Mouse (Mus musculus) hindlimb bud, embryonic 11.5 days (tissue): ENCODE data around the gene Tsku.
A peak's percentile ranks its signal among the peaks of the same experiment; 100 is the strongest.

ENCODE experiments used
- DNase-seq: peaks from one replicate; pipeline ENCODE4 v3.0.0-alpha.2; 2012; ENCODE audit warnings: low read depth, low spot score; ENCODE audit errors: extremely low spot score

Gene Tsku

DNA sequence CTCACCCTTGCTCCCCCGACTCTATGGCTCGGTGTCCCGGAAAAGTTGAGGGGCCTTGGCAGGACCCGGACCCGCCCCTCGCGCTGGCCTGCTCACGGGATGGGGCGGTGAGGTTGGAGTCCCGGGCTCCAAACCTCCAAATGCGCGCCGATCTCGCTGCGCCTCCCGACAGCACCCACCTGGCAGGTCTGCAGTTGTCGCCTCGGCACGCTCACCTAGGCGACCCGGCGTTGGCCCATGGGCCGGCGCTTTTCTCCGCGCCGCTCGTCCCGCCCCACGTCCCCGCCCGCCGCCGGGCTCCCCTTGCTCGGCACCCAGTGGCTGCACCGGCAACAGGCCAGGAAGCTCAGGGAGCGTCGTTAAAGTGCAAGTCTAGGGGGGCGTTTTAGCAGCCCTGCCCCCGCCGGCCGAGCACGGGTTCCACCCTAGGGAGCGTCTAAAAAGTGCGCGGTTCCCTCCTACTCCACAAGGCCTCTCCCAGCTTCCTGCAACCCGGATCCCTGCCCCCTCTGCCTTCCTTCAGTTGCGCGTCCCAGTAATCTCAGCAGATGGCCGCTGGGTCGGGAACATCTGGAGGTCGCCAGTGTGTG is at the start of gene Tsku:
Gene Tsku (minus strand): TSS at position 266 of the 590 bp plus-strand sequence.
- peak; percentile 92 for DNase-seq

DNA sequence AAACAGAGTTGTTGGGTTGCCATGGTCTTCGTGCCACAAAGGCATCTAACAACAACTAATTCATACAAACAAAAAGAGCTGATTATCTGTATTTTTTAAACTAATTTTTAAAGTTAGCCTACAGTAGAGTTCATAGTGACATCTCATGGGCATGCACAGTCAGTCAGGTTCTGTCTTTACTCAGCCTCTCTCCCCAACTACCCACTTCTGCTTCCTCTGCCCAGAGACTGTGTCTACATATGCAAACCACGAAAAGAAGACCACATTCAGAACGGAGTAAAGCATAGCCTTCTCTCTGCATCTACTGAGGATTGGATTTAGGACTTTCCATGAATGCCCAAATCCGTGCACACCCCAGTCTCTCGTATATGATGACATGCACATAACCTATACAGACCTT is 46.5 kb upstream of the Tsku start:
- DNase-seq: no peak

DNA sequence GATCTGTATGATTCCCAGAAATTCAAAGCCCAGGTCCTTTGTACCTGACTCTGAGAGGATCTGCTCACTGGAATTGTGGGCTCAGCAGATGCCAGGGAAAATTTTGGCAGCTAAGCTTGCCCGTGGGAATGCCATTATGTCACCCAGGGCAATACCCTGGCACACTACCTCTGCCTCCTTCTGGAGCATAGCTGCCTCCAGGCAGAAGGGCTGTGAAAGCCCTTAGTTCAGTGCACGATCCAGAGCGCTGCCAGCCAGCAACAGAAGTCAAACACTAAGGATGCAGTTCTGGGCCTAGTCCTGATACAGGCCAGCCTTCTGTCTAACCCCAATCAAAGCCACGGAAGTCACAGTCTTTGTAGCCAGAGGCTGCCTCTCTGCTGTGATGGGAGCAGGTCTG is 42.9 kb upstream of the Tsku start:
- DNase-seq: no peak

- no peak for DNase-seq
Measured at GRCm38 (mm10) chr7:98402582-98403574, 41.8 kb upstream of the Tsku start.

GRCm38 (mm10) chr7:98392466-98393201 is 31.5 kb upstream of the Tsku start:
- DNase-seq: no peak

GRCm38 (mm10) chr7:98391351-98391936 is 30.3 kb upstream of the Tsku start:
- DNase-seq: no peak

DNA sequence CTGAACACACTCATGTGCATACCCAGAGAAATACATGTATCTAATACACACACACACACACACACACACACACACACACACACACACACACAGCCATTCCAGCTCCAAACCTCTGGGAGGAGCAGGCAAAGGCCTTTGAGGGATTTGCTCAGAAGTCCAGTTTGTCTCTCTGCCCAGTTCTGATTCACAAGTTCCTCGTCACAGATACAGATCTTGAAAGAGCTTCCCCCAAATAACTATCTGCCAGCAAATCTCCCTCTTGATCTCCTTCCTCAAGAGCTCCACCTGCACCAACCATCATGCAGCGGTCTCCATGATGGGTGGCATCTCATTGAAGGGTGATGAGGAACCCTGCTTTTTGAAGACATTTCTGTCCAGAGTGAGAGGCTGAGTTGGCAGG is 29.4 kb upstream of the Tsku start:
- DNase-seq: no peak

- DNase-seq: no peak
Measured at GRCm38 (mm10) chr7:98389656-98390055, 28.5 kb upstream of the Tsku start.

DNA sequence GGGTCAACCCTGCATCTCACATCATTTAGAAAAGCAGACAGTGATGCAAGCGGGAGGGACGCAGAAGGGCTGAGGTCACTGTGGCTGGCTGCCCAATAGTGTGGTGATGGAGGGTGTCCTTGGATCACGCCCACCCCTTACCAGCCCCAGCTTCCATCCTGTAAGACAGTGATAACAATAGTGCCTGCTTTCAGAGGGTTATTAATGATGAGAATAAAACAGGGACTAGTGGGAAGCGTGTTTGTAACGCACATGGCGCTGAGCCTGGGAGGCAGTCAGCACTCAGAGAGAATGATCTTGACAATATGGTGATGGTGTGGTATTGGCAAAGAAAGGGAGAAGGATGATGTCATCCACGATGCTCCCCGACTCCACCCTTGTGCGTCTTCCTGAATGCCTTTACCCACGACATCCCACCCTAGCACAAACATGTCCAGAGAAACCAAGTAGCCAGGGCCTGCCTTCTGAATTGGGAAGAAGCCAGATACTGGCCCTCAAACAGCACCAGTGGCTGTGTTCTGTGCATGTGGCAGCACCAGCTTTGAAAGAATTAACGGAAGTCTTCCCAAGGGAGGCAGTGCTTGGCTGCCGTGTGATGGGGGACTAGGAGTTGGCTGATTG is 27.9 kb upstream of the Tsku start:
- DNase-seq: no peak

DNA sequence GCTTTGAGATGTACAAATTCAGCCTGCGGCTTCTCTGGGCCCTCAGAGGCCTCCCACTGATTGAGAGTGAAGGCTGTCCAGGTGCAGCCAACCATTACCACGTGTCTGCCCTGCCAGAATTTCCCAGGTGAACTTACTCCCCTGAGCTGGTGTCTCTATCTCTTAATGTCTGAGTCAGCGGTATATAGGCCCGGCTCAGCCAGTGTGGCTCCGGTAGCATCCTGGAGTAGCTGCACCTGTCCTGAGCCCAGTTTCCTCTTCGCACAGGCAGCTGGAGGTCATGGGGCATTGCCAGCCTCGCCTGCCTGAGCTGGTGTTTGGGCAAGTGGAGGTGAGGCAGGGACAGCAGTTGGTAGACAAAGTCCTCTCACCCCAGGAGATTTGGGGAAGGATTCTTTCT is 26.1 kb upstream of the Tsku start:
- no peak for DNase-seq

DNA sequence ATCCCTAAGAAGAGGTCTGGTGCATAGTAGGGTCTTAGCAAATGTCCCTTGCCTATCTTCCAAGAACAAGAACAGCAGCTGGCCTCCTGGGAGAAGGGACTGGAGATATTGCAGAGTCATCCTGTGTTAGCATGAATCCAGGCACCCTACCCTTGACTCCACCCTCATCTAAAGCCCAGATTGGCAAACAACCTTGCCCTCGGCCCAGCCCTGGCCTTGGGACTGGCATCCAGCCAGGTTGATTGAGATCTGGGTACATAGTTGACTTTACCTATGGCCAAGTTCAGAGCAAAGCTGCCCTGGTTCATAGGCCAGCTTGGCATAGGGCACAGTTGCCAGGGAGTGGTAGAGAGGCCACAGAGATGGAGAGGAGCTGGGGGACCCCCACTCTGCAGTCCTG is 24.0 kb upstream of the Tsku start:
- DNase-seq: no peak

DNA sequence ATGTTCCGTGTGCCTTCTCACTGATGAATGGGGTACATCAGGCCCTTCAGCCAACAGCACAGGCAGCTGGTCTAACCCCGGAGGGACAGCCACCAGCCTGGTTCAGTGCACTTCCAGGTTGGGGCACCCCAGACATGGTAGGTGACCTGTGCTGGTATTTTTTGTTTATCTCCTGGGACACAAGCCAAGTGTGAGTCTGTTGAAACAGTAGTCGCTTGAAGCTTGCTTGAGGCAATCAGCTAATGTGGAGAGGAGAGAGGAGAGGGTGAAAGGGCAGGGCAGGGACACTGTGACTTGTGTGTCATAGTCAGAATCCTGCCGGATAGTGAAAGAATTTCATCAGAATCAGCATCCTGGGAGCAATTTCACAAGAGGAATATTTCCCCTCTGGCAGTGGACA is 22.2 kb upstream of the Tsku start:
- no peak for DNase-seq

DNA sequence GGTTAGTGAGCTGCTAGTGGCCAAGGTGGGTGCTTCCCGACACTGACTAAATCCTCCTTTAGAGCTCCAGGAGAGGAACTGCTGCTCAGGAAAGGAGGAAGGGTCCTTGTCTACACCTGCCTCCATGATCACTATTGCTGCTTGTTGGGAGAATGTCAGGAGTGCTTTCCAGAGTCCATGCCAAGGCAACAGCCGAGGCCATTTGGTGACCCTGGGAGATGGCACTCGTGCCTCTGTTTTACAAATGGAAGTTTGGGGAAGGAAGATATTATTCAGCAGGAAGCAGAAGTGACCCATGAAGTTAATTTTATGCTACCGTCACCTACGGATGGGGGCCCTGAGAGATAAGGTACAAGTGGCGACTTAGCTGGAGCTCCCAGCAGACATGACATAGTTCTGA is 21.7 kb upstream of the Tsku start:
- no peak for DNase-seq

- no peak for DNase-seq
Measured at GRCm38 (mm10) chr7:98380224-98380925, 19.2 kb upstream of the Tsku start.

DNA sequence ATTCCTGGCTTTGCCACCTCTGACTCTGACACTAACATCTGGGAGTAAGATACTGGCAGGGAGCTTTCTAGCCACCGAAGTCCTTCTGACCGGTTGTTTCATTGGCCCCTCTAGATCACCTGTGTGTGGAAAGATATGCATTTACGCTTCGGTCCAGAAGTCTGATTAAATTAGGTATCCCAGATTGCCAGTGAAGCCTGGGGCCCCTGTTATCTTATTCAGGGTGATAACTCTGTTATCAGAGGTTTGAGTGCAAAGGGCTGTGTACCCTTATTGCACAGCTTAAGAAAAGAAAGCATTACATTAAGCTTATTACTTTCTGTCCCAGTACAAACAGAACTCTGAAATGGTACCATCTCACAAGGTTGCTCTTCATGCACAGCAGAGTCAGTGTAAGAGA is 18.1 kb upstream of the Tsku start:
- no peak for DNase-seq

DNA sequence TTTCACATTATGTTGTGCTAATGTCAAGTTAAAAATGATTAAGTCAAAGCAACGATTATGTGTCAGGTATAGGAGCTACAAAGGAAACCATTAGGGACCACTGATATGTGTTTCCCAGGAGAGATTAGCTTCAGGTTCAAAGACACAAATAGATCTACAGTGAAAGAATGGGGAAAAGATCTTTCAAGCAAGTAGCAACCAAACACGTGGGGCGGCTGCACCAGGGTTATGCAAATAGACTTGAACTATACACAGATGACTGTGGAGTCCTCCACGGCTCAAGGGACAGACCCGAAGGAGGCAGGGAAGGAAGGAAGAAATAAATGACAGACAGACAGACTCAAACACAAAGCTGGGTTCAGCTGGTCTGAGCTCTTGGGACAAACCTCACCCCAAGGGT is 16.1 kb upstream of the Tsku start:
- DNase-seq: no peak

GRCm38 (mm10) chr7:98371161-98371560 is 10.0 kb upstream of the Tsku start:
- DNase-seq: no peak

GRCm38 (mm10) chr7:98369762-98370369 is 8.7 kb upstream of the Tsku start:
- DNase-seq: no peak

GRCm38 (mm10) chr7:98361662-98362061 is 534 bp upstream of the Tsku start:
- no peak for DNase-seq

DNA sequence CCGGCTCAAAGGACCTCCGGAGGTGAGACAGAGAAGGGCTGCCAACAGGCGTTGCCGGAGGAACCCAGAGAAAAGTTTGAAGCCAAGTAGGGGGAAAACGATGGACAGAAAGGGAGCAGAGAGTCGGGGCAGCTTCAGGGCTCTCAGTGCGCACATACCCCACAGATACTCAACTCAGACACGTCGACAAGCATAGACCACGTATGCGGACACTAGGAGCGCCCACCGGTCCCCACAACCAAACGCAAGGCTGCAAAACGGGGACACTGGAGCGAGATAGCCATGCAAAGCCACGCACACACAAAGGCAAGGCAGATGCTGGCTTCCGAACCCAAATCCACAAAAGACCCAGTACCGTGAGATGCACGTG is 522 bp downstream of the Tsku start:
- DNase-seq: no peak
